Mouse (Mus musculus) bone marrow macrophage, adult 2 months (primary cell): ENCODE results near the gene Anapc7.

Source experiments
- CTCF ChIP-seq: IDR thresholded peaks from 2 replicates; pipeline ENCODE4 v1.5.1; 2012; ENCODE audit warnings: low read depth, mild to moderate bottlenecking, low read length, moderate library complexity
- POLR2A ChIP-seq: IDR thresholded peaks from 2 replicates; pipeline ENCODE4 v1.6.1; 2012; ENCODE audit warnings: mild to moderate bottlenecking, low read depth, low read length, borderline replicate concordance

- TF ChIP-seq CTCF (no peak), POLR2A (no peak)
Measured at GRCm38 (mm10) chr5:122405537-122405936, 16.0 kb upstream of the Anapc7 start.
